Mouse (Mus musculus): Measurements from ENCODE around the gene Pitpnm2.

GRCm38 (mm10) chr5:124290216-124290615 lies 40.7 kb upstream of the Pitpnm2 start:
- TF ChIP-seq CTCF (IDR thresholded peaks at IDR 0.05; ENCODE audit: low read depth, low read length) (no peak), POLR2AphosphoS5 (IDR thresholded peaks at IDR 0.05; ENCODE audit: insufficient replicate concordance, low read depth, low read length) (no peak), GATA1 (IDR thresholded peaks at IDR 0.05; ENCODE audit: borderline replicate concordance, low read length) (no peak)

All from G1E (cell line).